Comparison of ENCODE assay signal across 16 mouse cellular contexts in genomic region chr11:60939487-60939886, GRCm38 (mm10). TPM values are rescaled to one million over a fixed set of nuclear protein-coding genes. Genes with fewer than 3 reads are reported as not detected.
A peak's percentile ranks its signal among the peaks of the same experiment; 100 is the strongest.
DNase-seq lines count a peak whose midpoint lies in the region; ATAC-seq and TF ChIP-seq lines count a peak whose summit lies in the region.
"Had no signal": no experiment of that assay in that cellular context is flagged by ENCODE, and none has a peak within 500 bp of the region (broad histone marks: within the 10 kb centered on the region; RNA-seq: fewer than 3 reads in every experiment).

No protein-coding gene starts in this region.

- peaks cover 37% of the 10 kb centered on the region for H3K4me1 ChIP-seq in lung, postnatal 0 days (ENCODE audit: insufficient read depth, low read depth, low read length)
- H3K4me1 ChIP-seq in heart, embryonic 10.5 days, result peaks cover 76% of the 10 kb centered on the region
- peaks cover 95% of the 10 kb centered on the region for H3K4me1 ChIP-seq in liver, embryonic 15.5 days (replicated peaks)
- H3K4me1 ChIP-seq: forebrain, embryonic 15.5 days had no signal

- H3K36me3 ChIP-seq in lung, postnatal 0 days (ENCODE audit: insufficient read depth, low read length), result peaks cover 16% of the 10 kb centered on the region
- peaks cover 29% of the 10 kb centered on the region for H3K36me3 ChIP-seq in heart, embryonic 10.5 days
- peaks cover 70% of the 10 kb centered on the region for H3K36me3 ChIP-seq in liver, embryonic 15.5 days (replicated peaks)

- WGBS in lung, postnatal 0 days, result 83% methylated on average over 3 of the region's 3 CpGs
- WGBS in heart, embryonic 10.5 days, result 75% methylated on average over 3 of the region's 3 CpGs
- 74% methylated on average over 3 of the region's 3 CpGs for WGBS in liver, embryonic 15.5 days (ENCODE audit: insufficient replicate concordance)

- no peak overlapping the region for H3K4me2 ChIP-seq in lung, postnatal 0 days (replicated peaks; ENCODE audit: low read depth, low read length)
- H3K4me2 ChIP-seq in liver, embryonic 15.5 days, result no peak overlapping the region
- H3K4me2 ChIP-seq: forebrain, embryonic 15.5 days; hindbrain, embryonic 13.5 days; intestine, embryonic 15.5 days; limb, embryonic 15.5 days; neural tube, embryonic 15.5 days; stomach, embryonic 15.5 days had no signal

- peak; percentile 44 for DNase-seq in gastrocnemius, adult 18-20 months (ENCODE audit: low spot score)
- no peak for DNase-seq in gastrocnemius, postnatal 4 days (ENCODE audit: low spot score in 2 of 2)
- no peak for DNase-seq in lung, postnatal 0 days (ENCODE audit: low spot score)
- no peak for DNase-seq in lung, postnatal 4 days
- DNase-seq in heart, embryonic 10.5 days (ENCODE audit: low spot score), result no peak
- DNase-seq in right cerebral cortex, postnatal 10 days (ENCODE audit: low spot score in 2 of 2), result no peak
- no peak for DNase-seq in urinary bladder, adult 18-20 months (ENCODE audit: low spot score in 2 of 2)
- DNase-seq: layer of hippocampus, adult 9-11 months; thymus, postnatal 25 days had no signal

- no peaks in the 10 kb centered on the region for H3K9me3 ChIP-seq in lung, postnatal 0 days (ENCODE audit: low read length)
- no peaks in the 10 kb centered on the region for H3K9me3 ChIP-seq in heart, embryonic 10.5 days
- no peaks in the 10 kb centered on the region for H3K9me3 ChIP-seq in liver, embryonic 15.5 days (replicated peaks)
- H3K9me3 ChIP-seq: forebrain, embryonic 15.5 days; hindbrain, embryonic 13.5 days; intestine, embryonic 15.5 days; limb, embryonic 15.5 days; neural tube, embryonic 15.5 days; stomach, embryonic 15.5 days had no signal

- TF ChIP-seq EP300 in lung, postnatal 0 days (IDR thresholded peaks at IDR 0.05), result no peak

- H3K4me3 ChIP-seq in lung, postnatal 0 days (ENCODE audit: low read depth, low read length), result no peak overlapping the region
- no peak overlapping the region for H3K4me3 ChIP-seq in heart, embryonic 10.5 days
- no peak overlapping the region for H3K4me3 ChIP-seq in liver, embryonic 15.5 days (replicated peaks)
- H3K4me3 ChIP-seq: forebrain, embryonic 15.5 days; hindbrain, embryonic 13.5 days; intestine, embryonic 15.5 days; limb, embryonic 15.5 days; neural tube, embryonic 15.5 days; stomach, embryonic 15.5 days had no signal

- TF ChIP-seq CTCF in lung, postnatal 0 days (IDR thresholded peaks at IDR 0.05), result no peak

- no peak for ATAC-seq in lung, postnatal 0 days
- ATAC-seq in liver, embryonic 15.5 days (ENCODE audit: insufficient read depth), result no peak
- ATAC-seq: forebrain, embryonic 15.5 days; intestine, embryonic 15.5 days had no signal

- H3K27me3 ChIP-seq in lung, postnatal 0 days (replicated peaks; ENCODE audit: insufficient read depth, low read length), result no peaks in the 10 kb centered on the region
- H3K27me3 ChIP-seq in heart, embryonic 10.5 days (ENCODE audit: insufficient read depth, poor library complexity, severe bottlenecking), result no peaks in the 10 kb centered on the region
- no peaks in the 10 kb centered on the region for H3K27me3 ChIP-seq in liver, embryonic 15.5 days
- H3K27me3 ChIP-seq: forebrain, embryonic 15.5 days; hindbrain, embryonic 13.5 days; intestine, embryonic 15.5 days; limb, embryonic 15.5 days; neural tube, embryonic 15.5 days; stomach, embryonic 15.5 days had no signal

- peak overlapping the region; percentile 43 for H3K27ac ChIP-seq in lung, postnatal 0 days (ENCODE audit: low read length)
- peak overlapping the region; percentile 63; the same call in 1 of the 2 replicates for H3K27ac ChIP-seq in heart, embryonic 10.5 days
- H3K27ac ChIP-seq in liver, embryonic 15.5 days (replicated peaks), result peak overlapping the region; percentile 51
- H3K27ac ChIP-seq: forebrain, embryonic 15.5 days; hindbrain, embryonic 13.5 days; intestine, embryonic 15.5 days; limb, embryonic 15.5 days; neural tube, embryonic 15.5 days; stomach, embryonic 15.5 days had no signal

- H3K9ac ChIP-seq in lung, postnatal 0 days (replicated peaks; ENCODE audit: low read depth), result no peak overlapping the region
- no peak overlapping the region for H3K9ac ChIP-seq in liver, embryonic 15.5 days
- H3K9ac ChIP-seq: forebrain, embryonic 15.5 days; hindbrain, embryonic 13.5 days; intestine, embryonic 15.5 days; limb, embryonic 15.5 days; neural tube, embryonic 15.5 days; stomach, embryonic 15.5 days had no signal

RNA-seq across cellular contexts. Expression of gene Map2k3, which starts 7.7 kb away (rescaled TPM):
- 100 to 1,000 TPM; 105 to 173 TPM for total RNA-seq in gastrocnemius, adult 18-20 months (2021)
- 10 to 100 TPM; 69.8 to 79.2 TPM for total RNA-seq in gastrocnemius, postnatal 4 days (2021)
- polyA plus RNA-seq in lung, postnatal 0 days (2015; fragmentation: Nextera tagmentation; extraction: Ambion mirVana), result 97.1 and 106 TPM in 2 replicates
- 86.5 and 91.3 TPM in 2 replicates for polyA plus RNA-seq in heart, embryonic 10.5 days (2016; fragmentation: Nextera tagmentation; extraction: Ambion mirVana)
- polyA plus RNA-seq in liver, embryonic 15.5 days (2015; fragmentation: Nextera tagmentation; extraction: Ambion mirVana), result 142 and 165 TPM in 2 replicates

RNA-seq across cellular contexts. Expression of gene Natd1, which starts 24.9 kb away (rescaled TPM):
- total RNA-seq in gastrocnemius, adult 18-20 months (2021), result 10 to 100 TPM in 1 of 2 experiments, 1 to 10 TPM in 1; 8.2 to 10.3 TPM
- 10 to 100 TPM; 19.8 to 25.2 TPM for total RNA-seq in gastrocnemius, postnatal 4 days (2021)
- polyA plus RNA-seq in lung, postnatal 0 days (2015; fragmentation: Nextera tagmentation; extraction: Ambion mirVana), result 17.0 and 19.1 TPM in 2 replicates
- polyA plus RNA-seq in heart, embryonic 10.5 days (2016; fragmentation: Nextera tagmentation; extraction: Ambion mirVana), result 25.5 and 28.6 TPM in 2 replicates
- polyA plus RNA-seq in liver, embryonic 15.5 days (2015; fragmentation: Nextera tagmentation; extraction: Ambion mirVana), result 13.2 and 14.8 TPM in 2 replicates
